Mouse (Mus musculus): ENCODE measurements at regions not wholly inside any gene's neighbourhood (a gene's known extent, or its start where the extent isn't known, plus 50 kb on each side); places are given as distances from the start of the nearest gene placed in this dataset.
A peak's percentile ranks its signal among the peaks of the same experiment; 100 is the strongest.

- Histone ChIP-seq H3K27ac (ENCODE audit: insufficient read depth, low read depth) (no peak overlapping the region), H3K27me3 (replicated peaks) (no peaks in the 10 kb centered on the region), H3K9ac (ENCODE audit: insufficient read depth, low read depth) (no peak overlapping the region), H3K4me2 (ENCODE audit: insufficient read depth, low read depth, poor library complexity, severe bottlenecking) (no peak overlapping the region), H3K36me3 (replicated peaks in 1 of 2; ENCODE audit: control insufficient read depth in 1 of 2, insufficient read depth in 1 of 2, low read length in 1 of 2) (no peaks in the 10 kb centered on the region), H3K4me3 (replicated peaks in 1 of 3; ENCODE audit: low read depth in 2 of 3, low read length in 2 of 3, poor library complexity in 1 of 3) (no peak overlapping the region), H3K9me3 (replicated peaks; ENCODE audit: low read length) (peaks cover 10% of the 10 kb centered on the region), H3K79me2 (replicated peaks; ENCODE audit: control insufficient read depth, extremely low read depth, insufficient read depth, poor library complexity, severe bottlenecking) (no peaks in the 10 kb centered on the region), H3K4me1 (ENCODE audit: control insufficient read depth in 1 of 2, insufficient read depth in 2 of 2) (peaks cover 0 to 13% of the 10 kb centered on the region in 2 experiments; a peak in 2 of 4 replicates)
- DNase-seq (ENCODE audit: extremely low read depth): no peak
- dilution Hi-C loops (cut with MboI; ENCODE audit: extremely low pct_ligation_motif_present, extremely low pct_unique_long_range_greater_than_20kb, low sequenced_read_pairs) (no loop called here), in situ Hi-C loops (cut with MboI; ENCODE audit: low pct_ligation_motif_present, low pct_unique_long_range_greater_than_20kb, low sequenced_read_pairs) (no loop called here)
- TF ChIP-seq RAD21 (IDR thresholded peaks at IDR 0.05; ENCODE audit: low read depth, low read length): no peak
- TF ChIP-seq MAZ (IDR thresholded peaks at IDR 0.05; ENCODE audit: low read depth, low read length): no peak
- no peak for TF ChIP-seq HCFC1 (IDR thresholded peaks at IDR 0.05; ENCODE audit: low read depth, low read length)
- TF ChIP-seq POLR2A (IDR thresholded peaks at IDR 0.05; ENCODE audit: low read depth, low read length): no peak
- TF ChIP-seq BHLHE40 (IDR thresholded peaks at IDR 0.05; ENCODE audit: low read depth, low read length): no peak
- TF ChIP-seq MAX (IDR thresholded peaks at IDR 0.05; ENCODE audit: low read length): no peak
- no peak for TF ChIP-seq ZKSCAN1 (IDR thresholded peaks at IDR 0.05; ENCODE audit: borderline replicate concordance, low read depth, low read length)
- no peak for TF ChIP-seq ZNF384 (IDR thresholded peaks at IDR 0.05; ENCODE audit: low read depth, low read length)
- TF ChIP-seq SMC3 (IDR thresholded peaks at IDR 0.05; ENCODE audit: low read depth, low read length): no peak
- TF ChIP-seq PAX5 (IDR thresholded peaks at IDR 0.05; ENCODE audit: low read length): no peak
- TF ChIP-seq UBTF (IDR thresholded peaks at IDR 0.05; ENCODE audit: low read depth, low read length): no peak
- TF ChIP-seq ZC3H11A (IDR thresholded peaks at IDR 0.05; ENCODE audit: low read depth, low read length): no peak
- no peak for TF ChIP-seq EP300 (IDR thresholded peaks at IDR 0.05; ENCODE audit: low read length)
- no peak for TF ChIP-seq MAFK (IDR thresholded peaks at IDR 0.05; ENCODE audit: insufficient replicate concordance, low read length)
- no peak for TF ChIP-seq USF2 (conservative IDR thresholded peaks at IDR 0.05; ENCODE audit: low read depth, low read length)
- no peak for TF ChIP-seq CTCF (conservative IDR thresholded peaks at IDR 0.05 in 1 of 2, IDR thresholded peaks at IDR 0.05 in 1 of 2; ENCODE audit: low read depth in 2 of 2, low read length in 2 of 2)
- TF ChIP-seq RCOR1 (conservative IDR thresholded peaks at IDR 0.05; ENCODE audit: low read depth, low read length): no peak
- TF ChIP-seq KAT2A (IDR thresholded peaks at IDR 0.05; ENCODE audit: insufficient replicate concordance, low read length): no peak
- no peak for TF ChIP-seq ETS1 (conservative IDR thresholded peaks at IDR 0.05; ENCODE audit: low read depth, low read length)
Observed at GRCm38 (mm10) chr6:81446019-81446800, 477.3 kb upstream of the Gcfc2 start.

GRCm38 (mm10) chr6:81447701-81448100 is 475.8 kb upstream of the Gcfc2 start:
- DNase-seq (ENCODE audit: extremely low read depth): peak; percentile 63
- in situ Hi-C loops (cut with MboI; ENCODE audit: low pct_ligation_motif_present, low pct_unique_long_range_greater_than_20kb, low sequenced_read_pairs): no loop called here

More at GRCm38 (mm10) chr6:81447701-81448100, 475.8 kb upstream of the Gcfc2 start:
- Histone ChIP-seq H3K9ac (ENCODE audit: insufficient read depth, low read depth) (no peak overlapping the region), H3K36me3 (replicated peaks in 1 of 2; ENCODE audit: control insufficient read depth in 1 of 2, insufficient read depth in 1 of 2, low read length in 1 of 2) (no peaks in the 10 kb centered on the region), H3K27ac (ENCODE audit: insufficient read depth, low read depth) (no peak overlapping the region), H3K4me1 (ENCODE audit: control insufficient read depth in 1 of 2, insufficient read depth in 2 of 2) (peaks cover 0 to 13% of the 10 kb centered on the region in 2 experiments; a peak in 2 of 4 replicates), H3K4me2 (ENCODE audit: insufficient read depth, low read depth, poor library complexity, severe bottlenecking) (no peak overlapping the region), H3K27me3 (replicated peaks) (no peaks in the 10 kb centered on the region), H3K9me3 (replicated peaks; ENCODE audit: low read length) (peaks cover 12% of the 10 kb centered on the region), H3K4me3 (replicated peaks in 1 of 3; ENCODE audit: low read depth in 2 of 3, low read length in 2 of 3, poor library complexity in 1 of 3) (no peak overlapping the region), H3K79me2 (replicated peaks; ENCODE audit: control insufficient read depth, extremely low read depth, insufficient read depth, poor library complexity, severe bottlenecking) (no peaks in the 10 kb centered on the region)
- dilution Hi-C loops (cut with MboI; ENCODE audit: extremely low pct_ligation_motif_present, extremely low pct_unique_long_range_greater_than_20kb, low sequenced_read_pairs): no loop called here
- TF ChIP-seq IRF4 (IDR thresholded peaks at IDR 0.05; ENCODE audit: low read depth, low read length): peak; percentile 91
- TF ChIP-seq MEF2A (IDR thresholded peaks at IDR 0.05; ENCODE audit: borderline replicate concordance, low read depth, low read length): peak; percentile 85
- TF ChIP-seq MAZ (IDR thresholded peaks at IDR 0.05; ENCODE audit: low read depth, low read length): no peak
- no peak for TF ChIP-seq TCF12 (IDR thresholded peaks at IDR 0.05; ENCODE audit: low read depth, low read length)
- TF ChIP-seq EP300 (IDR thresholded peaks at IDR 0.05; ENCODE audit: low read length): peak; percentile 83

Data from CH12.LX (cell line).